8 mouse cellular contexts compared by ENCODE assay signal in genomic region chr4:134551494-134552316, GRCm38 (mm10). TPM values are rescaled to one million over a fixed set of nuclear protein-coding genes. Genes with fewer than 3 reads are reported as not detected.
DNase-seq lines count a peak whose midpoint lies in the region; ATAC-seq and TF ChIP-seq lines count a peak whose summit lies in the region.

Gene Selenon, minus strand, starts transcription at chr4:134552166.

- intact Hi-C loops in left cerebral cortex, postnatal 10 days (cut with DNase I): loop anchor here (5.0 kb wide), 1 partner anchor 151 kb away; the partner anchor contains the start of gene Man1c1

- peaks cover 23% of the 10 kb centered on the region for H3K36me3 ChIP-seq in hindbrain, embryonic 13.5 days
- H3K36me3 ChIP-seq in small intestine, adult 2 months (ENCODE audit: control insufficient read depth, insufficient read depth, low read length): no peaks in the 10 kb centered on the region

- H3K9me3 ChIP-seq in hindbrain, embryonic 13.5 days: peaks cover 8% of the 10 kb centered on the region

- peak within 1 kb of the TSS; percentile 92 for H3K9ac ChIP-seq in hindbrain, embryonic 13.5 days

- peaks cover 49% of the 10 kb centered on the region for H3K4me1 ChIP-seq in hindbrain, embryonic 13.5 days (replicated peaks)
- peaks cover 12% of the 10 kb centered on the region for H3K4me1 ChIP-seq in small intestine, adult 2 months (ENCODE audit: control insufficient read depth, insufficient read depth, insufficient read length, low read length)

- no peaks in the 10 kb centered on the region for H3K27me3 ChIP-seq in hindbrain, embryonic 13.5 days
- peaks cover 5% of the 10 kb centered on the region; the same call in 1 of the 2 replicates for H3K27me3 ChIP-seq in small intestine, adult 2 months (ENCODE audit: control insufficient read depth, insufficient read depth, low read length)

- ATAC-seq in hindbrain, embryonic 13.5 days (ENCODE audit: low FRiP score): peak; percentile 73

- H3K4me3 ChIP-seq in hindbrain, embryonic 13.5 days: peak within 1 kb of the TSS; percentile 64
- peak within 1 kb of the TSS; percentile 73 for H3K4me3 ChIP-seq in small intestine, adult 2 months (ENCODE audit: low read depth, low read length)

- H3K4me2 ChIP-seq in hindbrain, embryonic 13.5 days: peak within 1 kb of the TSS; percentile 71

- WGBS in hindbrain, embryonic 13.5 days: 1% methylated on average over 51 of the region's 67 CpGs
- WGBS in small intestine, adult 2 months: 6% methylated on average over 65 of the region's 67 CpGs

- peak in 1 of 2 experiments; percentile 41 for DNase-seq in frontal cortex, adult 2 months (ENCODE audit: extremely low spot score in 1 of 2, low spot score in 1 of 2)
- no peak for DNase-seq in frontal cortex, postnatal 14 days (ENCODE audit: low spot score in 2 of 2)
- DNase-seq in cerebellum, adult 11-12 months: peak; percentile 70
- peak; percentile 37 to 51 for DNase-seq in frontal cortex, postnatal 36 days (ENCODE audit: low spot score in 2 of 2)
- peak in 1 of 2 experiments; percentile 86 for DNase-seq in left cerebral cortex, postnatal 10 days (ENCODE audit: extremely low spot score in 1 of 2, low spot score in 2 of 2)
- peak; percentile 77 to 86 for DNase-seq in lung, postnatal 4 days

- TF ChIP-seq POLR2A in small intestine, adult 2 months (IDR thresholded peaks at IDR 0.05; ENCODE audit: low read depth, low read length): no peak

- TF ChIP-seq CTCF in small intestine, adult 2 months (IDR thresholded peaks at IDR 0.05; ENCODE audit: extremely low read depth, insufficient read length, insufficient replicate concordance, low read depth, low read length): 0 out of 2 replicates have a peak, but pooled peaks have one; percentile 3

- peak within 1 kb of the TSS; percentile 89 for H3K27ac ChIP-seq in hindbrain, embryonic 13.5 days
- no peak within 1 kb of the TSS; the same call in 1 of the 2 replicates for H3K27ac ChIP-seq in small intestine, adult 2 months (ENCODE audit: insufficient read depth, low read depth, low read length)

RNA-seq across cellular contexts. Expression of gene Selenon, which starts in this region (rescaled TPM):
- 16.4 and 19.4 TPM in 2 replicates for polyA plus RNA-seq in frontal cortex, adult 2 months (2012; rRNA removed)
- 9.5 and 11.0 TPM in 2 replicates for polyA plus RNA-seq in hindbrain, embryonic 13.5 days (2015; fragmentation: Nextera tagmentation; extraction: Ambion mirVana)
- 10 to 100 TPM; 17.6 to 19.7 TPM for total RNA-seq in left cerebral cortex, postnatal 10 days (2021)
- polyA plus RNA-seq in small intestine, adult 2 months (2012; rRNA removed): 4.5 and 4.8 TPM in 2 replicates

Comparison
In these comparisons a context has a peak if more than half of its experiments do, and no peak if none do; other contexts are left out.
1. DNase-seq: peak in cerebellum, adult 11-12 months (single experiment), frontal cortex, postnatal 36 days (2 of 2) and lung, postnatal 4 days (2 of 2); none in frontal cortex, postnatal 14 days (0 of 2).